Comparison of ENCODE assay signal across 14 mouse cellular contexts in the genomic region with DNA sequence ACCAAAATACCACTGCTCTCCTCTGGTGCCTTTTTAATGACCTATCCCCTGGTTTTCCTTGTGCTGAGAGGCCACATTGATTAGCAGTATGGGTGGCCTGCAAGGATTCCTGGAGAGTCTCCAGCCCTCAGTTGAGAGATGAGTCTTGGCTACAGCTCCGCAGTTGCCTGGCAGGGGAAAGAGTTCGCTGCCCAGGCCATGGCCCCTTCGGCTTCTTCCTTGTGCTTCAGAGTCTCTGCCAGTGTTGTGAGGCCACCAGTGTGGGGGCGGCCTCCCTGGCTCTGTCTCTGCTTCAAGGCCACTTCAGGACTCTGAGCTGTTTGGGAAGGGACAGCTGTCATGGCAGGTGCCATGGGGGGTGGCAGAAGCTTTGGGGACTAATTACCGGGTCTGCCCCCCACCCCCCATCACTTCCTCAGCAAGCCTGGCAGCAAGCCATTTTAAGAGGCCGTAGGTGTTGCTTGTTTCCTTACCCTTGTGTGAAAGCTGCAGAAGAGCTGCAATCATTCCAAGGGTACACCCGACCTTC.
A peak's percentile ranks its signal among the peaks of the same experiment; 100 is the strongest.
DNase-seq lines count a peak whose midpoint lies in the region.
"Had no signal": no experiment of that assay in that cellular context is flagged by ENCODE, and none has a peak within 500 bp of the region (broad histone marks: within the 10 kb centered on the region; RNA-seq: fewer than 3 reads in every experiment).

No protein-coding gene starts in this region.

- DNase-seq in layer of hippocampus, adult 18-20 months (ENCODE audit: low spot score in 2 of 2): peak; percentile 11 to 21
- DNase-seq in layer of hippocampus, postnatal 25 days (ENCODE audit: extremely low spot score in 1 of 2, low spot score in 1 of 2): no peak
- peak; percentile 70 for DNase-seq in Muller cell, postnatal 12 days (ENCODE audit: inconsistent ontology term)
- peak; percentile 15 for DNase-seq in cerebellum, adult 11-12 months
- peak; percentile 14 for DNase-seq in layer of hippocampus, adult 9-11 months
- no peak for DNase-seq in embryo, embryonic 9.5 days (ENCODE audit: extremely low spot score)
- no peak for DNase-seq in thymus, adult 18-20 months
- no peak for DNase-seq in ovary, adult 18-20 months (ENCODE audit: low spot score)
- DNase-seq: adrenal gland, postnatal 14 days; gastrocnemius, adult 2 months; heart, postnatal 14 days; liver, postnatal 0 days; right cerebral cortex, adult 18-20 months; thymus, adult 2 months had no signal

Comparison
In these comparisons a context has a peak if more than half of its experiments do, and no peak if none do; other contexts are left out.
1. DNase-seq: peak in layer of hippocampus, adult 18-20 months (2 of 2), Muller cell, postnatal 12 days (single experiment), cerebellum, adult 11-12 months (single experiment) and layer of hippocampus, adult 9-11 months (single experiment); none in layer of hippocampus, postnatal 25 days (0 of 2), embryo, embryonic 9.5 days (single experiment), thymus, adult 18-20 months (0 of 2) and ovary, adult 18-20 months (single experiment).